Mouse (Mus musculus): ENCODE results near the gene Hmg20b.

- no peak for TF ChIP-seq POLR2A (IDR thresholded peaks at IDR 0.05; ENCODE audit: borderline replicate concordance, extremely low read depth, low read depth, low read length)
- no peak for TF ChIP-seq CTCF (IDR thresholded peaks at IDR 0.05; ENCODE audit: insufficient read depth, low read length)
These were observed 28.8 kb downstream of the Hmg20b start for GRCm38 (mm10) chr10:81321436-81321835.

All from lung, adult 2 months (tissue).